Mouse (Mus musculus) gastrocnemius, postnatal 25 days (tissue): ENCODE results near the gene Rarres1. TPM values are rescaled to one million over a fixed set of nuclear protein-coding genes. Genes with fewer than 3 reads are reported as not detected.
A peak's percentile ranks its signal among the peaks of the same experiment; 100 is the strongest.

Experiments used
- DNase-seq: peaks from one replicate; pipeline ENCODE4 v3.0.0; 2022
- long read RNA-seq, 2 experiments: library from polyadenylated mRNA; stranded (forward); transcript quantifications; one replicate each; pipeline ENCODE4 v2.0.0; 2021
- total RNA-seq, 2 experiments: library from RNA; stranded (reverse); gene quantifications; 1 replicate in 1 of 2; 2 replicates in 1 of 2; pipeline ENCODE4 v1.2.3; 2021

Gene Rarres1
- total RNA-seq, result 1 to 10 TPM in 1 of 2 experiments, under 1 TPM in 1; 0.28 to 1.1 TPM
- long read RNA-seq, experiment 1, partial matches to known transcripts, result 1 of 1 reads
- long read RNA-seq, experiment 1, other reads (novel, unspliced or antisense), result 0 of 1 reads
- long read RNA-seq, experiment 2, result 0 reads

GRCm38 (mm10) chr3:67515274-67515801, at the start of gene Rarres1:
Gene Rarres1 (minus strand): TSS chr3:67515523.
- peak; percentile 18 for DNase-seq

DNA sequence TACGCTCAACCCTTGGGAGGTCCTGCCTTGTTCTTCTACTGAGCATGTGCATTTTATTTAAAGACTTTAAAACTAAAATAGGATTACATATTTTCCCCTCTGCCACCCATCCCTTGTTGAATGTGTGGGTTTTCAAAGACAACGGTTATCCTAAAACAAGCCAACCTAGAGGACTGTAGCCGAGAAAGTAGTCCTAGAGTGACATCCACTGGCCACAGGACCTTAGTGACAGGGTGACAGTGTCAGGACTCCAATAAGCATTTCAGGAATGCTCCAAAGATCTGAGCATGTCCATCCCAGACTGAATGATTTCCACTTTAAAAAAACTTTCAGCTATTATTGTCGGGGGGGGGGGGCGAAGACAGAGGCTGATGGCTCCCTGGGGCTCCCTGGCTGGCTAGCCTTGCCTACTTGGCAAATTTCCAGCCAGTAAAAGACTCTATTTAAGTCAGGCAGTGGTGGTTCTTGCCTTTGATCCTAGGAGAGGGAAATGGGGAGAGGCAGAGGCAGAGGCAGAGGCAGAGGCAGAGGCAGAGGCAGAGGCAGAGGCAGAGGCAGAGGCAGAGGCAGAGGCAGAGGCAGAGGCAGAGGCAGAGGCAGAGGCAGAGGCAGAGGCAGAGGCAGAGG, 49.5 kb upstream of the Rarres1 start:
- DNase-seq, result no peak

DNA sequence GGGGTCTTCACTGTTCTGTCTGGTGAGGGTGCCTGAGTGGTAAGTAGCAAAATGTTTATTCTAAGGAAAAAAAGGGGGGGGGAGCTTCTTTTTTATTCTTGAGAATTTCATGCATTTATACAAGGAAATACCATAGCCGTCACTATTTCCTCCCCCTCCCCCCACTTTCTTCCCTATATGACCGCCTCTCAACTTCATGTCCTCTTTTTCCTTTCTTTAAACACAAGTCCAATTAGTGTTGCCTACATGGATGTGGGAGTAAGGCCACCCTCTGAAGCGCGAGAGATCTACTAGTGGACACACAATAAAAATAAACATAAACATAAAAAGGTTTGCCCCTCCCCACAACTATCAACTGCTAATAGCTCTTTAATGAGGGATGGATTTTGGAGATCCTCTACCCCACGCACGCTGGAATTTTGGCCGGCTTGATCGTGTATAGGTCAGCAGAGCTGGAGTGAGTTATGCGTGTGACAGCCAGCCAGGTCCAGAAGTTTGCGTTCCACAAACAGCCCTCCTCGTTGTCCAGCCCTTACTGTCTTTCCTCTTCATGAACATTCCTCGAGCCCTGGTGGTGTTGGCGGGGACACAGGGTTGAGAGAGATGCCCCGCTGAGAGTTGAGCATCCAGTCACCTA, 42.5 kb upstream of the Rarres1 start:
- DNase-seq, result no peak

- no peak for DNase-seq
Observed at GRCm38 (mm10) chr3:67557200-67557651, 41.9 kb upstream of the Rarres1 start.

- no peak for DNase-seq
Observed at GRCm38 (mm10) chr3:67555211-67555610, 39.9 kb upstream of the Rarres1 start.

DNA sequence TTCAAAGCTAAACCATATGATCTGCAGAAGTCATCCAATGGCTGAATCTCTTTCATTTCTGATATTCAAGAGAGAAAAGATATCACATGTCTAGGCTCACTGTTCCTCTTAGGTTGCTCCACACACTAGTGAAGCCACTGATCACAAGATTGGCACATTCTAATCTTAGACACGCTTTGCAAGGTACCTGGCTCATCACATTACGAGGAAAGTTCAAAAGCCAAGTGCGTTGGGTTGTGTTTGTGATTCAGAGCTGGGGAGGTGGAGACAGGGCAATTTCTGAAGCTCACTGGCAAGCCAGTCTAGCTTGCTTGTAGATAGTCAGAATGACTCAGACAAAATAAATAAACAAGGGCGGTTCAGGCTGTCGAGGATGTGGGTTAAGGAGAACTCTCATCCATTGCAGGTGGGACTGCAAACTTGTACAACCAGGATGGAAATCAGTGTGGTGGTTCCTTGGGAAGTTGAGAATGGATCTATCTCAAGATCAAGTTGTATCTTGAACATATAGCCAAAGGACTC, 38.7 kb upstream of the Rarres1 start:
- no peak for DNase-seq

DNA sequence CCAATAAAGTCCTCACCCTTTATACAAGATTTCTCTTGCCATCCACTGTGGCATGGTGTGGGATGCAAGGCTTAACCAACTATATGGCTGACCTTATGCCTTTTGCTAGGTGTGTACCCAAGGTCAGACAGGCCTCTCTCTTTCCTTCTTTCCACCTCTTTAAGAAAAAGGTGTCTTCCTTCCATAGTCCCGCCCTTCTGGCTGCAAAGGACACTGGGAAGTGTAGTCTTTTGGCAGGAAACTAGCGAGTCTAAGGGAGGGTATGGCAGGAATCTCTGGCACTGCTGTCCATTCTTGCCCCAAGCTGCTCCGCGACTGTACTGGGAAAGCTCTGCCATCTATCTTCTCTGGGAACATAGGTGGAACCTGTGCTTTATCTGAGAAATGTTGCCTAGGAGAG, 38.0 kb upstream of the Rarres1 start:
- no peak for DNase-seq

GRCm38 (mm10) chr3:67551193-67551592, 35.9 kb upstream of the Rarres1 start:
- no peak for DNase-seq

DNA sequence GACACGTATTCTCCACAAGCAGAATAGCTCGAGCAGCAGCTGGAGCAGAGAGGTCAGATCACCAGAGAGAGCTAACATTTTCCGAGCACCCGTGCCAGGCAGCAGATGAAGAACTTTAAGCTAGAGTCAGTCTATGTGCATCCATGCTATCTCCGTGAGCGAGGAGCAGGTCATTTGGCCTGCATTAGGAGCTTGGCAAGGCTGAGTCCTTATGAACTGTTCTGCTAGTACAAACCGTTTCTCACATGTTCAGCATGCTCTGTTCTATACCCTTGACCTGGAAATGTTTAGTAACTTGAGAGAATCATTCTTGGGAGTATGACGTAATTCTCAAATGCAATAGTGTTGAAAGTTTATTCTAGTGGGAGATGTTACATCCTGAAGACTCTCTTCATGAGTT, 28.3 kb upstream of the Rarres1 start:
- DNase-seq, result no peak

DNA sequence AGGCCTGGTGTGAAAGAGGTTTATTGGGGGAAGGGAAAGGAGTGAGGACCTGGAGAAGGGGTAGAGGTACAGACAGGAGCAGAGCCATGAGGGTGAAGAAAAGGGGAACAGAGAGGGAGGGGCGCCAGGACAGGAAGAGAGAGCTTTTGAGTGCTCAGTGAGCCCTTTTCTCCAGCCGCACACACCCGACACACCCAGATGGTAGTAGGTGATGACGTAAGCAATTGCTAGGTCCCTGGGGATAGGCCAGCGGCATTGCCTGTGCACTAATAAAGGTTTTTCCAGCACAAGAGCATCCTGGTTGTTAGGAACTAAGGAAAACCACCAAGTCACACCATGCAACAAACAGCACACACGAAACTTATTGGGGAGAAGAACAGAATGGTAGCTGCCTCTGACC, 9.4 kb upstream of the Rarres1 start:
- DNase-seq, result no peak

GRCm38 (mm10) chr3:67522709-67523108, 7.4 kb upstream of the Rarres1 start:
- no peak for DNase-seq

GRCm38 (mm10) chr3:67520568-67521143, 5.3 kb upstream of the Rarres1 start:
- no peak for DNase-seq

DNA sequence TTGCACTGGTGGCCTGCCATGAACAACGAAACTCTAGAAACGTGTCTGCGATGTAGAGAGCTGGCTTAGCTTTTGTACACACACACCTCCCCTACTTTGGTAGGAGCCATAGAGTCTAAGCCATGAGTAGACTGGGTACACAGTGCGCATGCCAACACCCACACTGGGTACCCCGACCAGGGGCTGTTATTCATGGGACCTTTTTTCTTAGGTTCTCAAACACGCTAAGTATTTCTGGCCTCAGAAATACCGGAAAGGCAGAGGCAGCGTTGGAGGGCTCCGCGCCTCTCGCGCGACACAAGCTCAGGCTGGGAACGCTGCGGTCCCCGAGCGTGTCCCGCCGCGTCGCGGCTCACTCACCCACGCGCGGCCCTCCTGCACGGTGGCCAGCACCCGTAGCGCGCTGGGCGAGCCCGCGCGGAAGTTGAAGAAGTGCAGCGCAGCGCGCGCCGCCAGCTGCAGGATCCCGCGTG, 486 bp downstream of the Rarres1 start:
- DNase-seq, result no peak

DNA sequence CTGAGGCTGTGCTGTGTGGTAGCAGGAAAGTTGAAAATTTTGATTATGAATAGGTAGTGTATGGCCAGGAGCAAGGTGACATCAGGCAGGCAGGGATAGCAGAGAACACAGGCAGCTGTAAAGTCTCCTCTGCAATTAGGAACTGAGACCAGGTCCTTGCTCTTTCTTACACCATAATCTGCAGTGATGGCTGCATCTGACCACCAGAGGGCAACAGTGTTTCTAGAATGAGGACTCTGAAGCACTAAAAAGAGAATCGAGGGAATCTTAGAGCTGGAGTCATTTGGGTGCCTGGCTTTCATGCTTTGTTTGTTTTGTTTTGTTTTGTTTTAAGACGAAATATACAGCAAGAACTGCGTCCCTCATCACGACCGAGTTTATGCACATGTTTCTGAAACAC, 2.5 kb downstream of the Rarres1 start:
- peak; percentile 17 for DNase-seq

DNA sequence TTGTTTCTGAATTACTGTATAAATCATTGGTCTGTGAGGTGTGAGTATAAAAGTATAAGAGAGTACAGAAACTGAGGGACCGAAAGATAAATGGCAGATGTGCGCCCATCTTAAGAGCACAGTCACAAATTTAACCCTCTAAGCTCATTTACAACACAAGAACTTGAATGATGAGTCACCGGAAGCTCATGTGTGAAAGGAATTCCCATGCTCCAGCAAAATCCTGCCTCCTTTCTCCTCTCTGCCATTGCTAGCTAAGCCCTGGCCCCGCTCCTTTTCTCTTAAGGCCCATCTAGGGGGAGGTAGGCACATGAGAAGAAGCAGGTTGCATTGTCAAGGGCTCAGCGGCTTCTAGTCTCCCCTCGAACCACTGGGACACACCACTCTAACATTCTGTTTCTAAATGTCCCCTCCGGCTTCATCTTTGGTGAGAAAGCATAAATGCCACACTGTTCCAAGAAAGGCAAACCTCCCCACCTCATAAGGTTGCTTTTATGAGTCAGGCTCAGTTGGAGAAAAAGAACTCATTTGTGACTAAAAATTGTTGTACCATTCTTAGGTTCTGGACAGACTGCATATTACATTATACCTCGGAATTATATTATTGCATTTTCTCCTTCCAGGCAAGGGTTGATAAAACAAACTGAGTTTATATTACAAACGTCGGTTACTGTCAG, 7.0 kb downstream of the Rarres1 start:
- no peak for DNase-seq

DNA sequence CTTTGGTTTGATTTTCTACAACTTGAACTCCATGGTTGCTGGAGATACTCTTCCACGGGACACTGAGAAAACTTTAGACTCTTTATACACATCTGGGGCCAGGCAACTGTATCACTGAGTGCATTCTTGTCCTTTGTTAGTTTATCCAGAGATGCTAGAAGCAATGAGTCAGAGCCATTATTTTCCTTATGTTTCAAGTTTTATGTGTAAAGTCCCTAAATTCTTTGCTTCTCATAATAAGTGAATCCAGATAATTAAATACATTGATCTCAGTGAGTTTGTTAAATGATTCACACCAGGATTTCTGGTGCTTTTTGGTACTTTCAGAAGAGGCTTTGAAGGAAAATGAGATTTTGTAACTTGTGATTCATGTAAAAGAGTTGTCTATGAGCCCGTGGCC, 10.0 kb downstream of the Rarres1 start:
- no peak for DNase-seq

DNA sequence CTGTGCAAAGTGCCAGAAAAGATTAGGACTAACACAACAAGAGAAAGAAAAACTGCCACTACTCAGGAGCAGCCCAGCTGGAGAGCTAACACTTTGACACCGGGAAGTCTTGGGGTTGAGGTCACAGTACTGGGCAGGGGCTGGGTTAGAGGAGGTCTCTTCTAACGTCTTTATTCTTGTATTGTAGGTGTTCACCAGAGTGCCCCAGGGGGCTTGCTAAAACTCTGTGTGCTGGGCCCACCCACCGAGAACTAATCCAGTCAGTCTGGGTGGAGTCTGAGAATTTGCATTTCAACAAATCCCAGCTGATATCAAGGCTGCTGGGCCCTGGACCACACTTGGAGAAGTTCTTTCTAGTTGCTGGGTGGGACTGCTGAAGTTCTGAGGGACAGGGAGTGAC, 11.4 kb downstream of the Rarres1 start:
- DNase-seq, result no peak

- DNase-seq, result no peak
Observed at GRCm38 (mm10) chr3:67499406-67499791, 15.9 kb downstream of the Rarres1 start.

DNA sequence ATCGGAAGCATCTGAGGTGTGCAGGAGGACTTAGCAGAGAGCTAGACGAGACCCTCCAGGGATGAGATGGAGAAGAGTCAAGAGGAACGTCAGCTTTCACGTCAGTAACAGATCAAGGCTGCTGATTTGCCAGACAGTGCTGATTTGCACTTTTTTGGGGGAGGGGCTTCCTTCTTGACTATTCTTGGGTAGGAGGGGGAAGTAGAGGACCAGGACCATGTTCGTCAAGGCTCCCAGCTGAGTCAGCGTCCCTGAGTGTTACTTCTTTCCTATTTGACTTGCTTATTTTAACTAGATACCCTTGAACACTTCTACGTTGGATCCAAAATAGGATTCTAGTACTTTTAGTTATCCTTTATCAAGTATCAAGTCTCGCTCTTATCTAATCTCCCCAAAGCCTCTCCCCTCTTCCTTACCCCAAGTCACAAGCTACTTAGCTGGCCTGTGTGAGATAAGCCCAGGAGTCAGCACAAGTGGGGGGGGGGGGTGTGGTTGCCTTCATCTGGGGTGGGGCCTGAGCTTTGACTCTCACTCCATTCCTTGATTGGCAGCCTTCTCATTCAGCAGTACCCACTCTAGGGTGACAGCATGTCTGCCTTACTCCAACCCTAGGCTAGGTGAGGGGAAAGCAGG, 16.4 kb downstream of the Rarres1 start:
- DNase-seq, result no peak

GRCm38 (mm10) chr3:67497998-67498397, 17.3 kb downstream of the Rarres1 start:
- DNase-seq, result no peak

GRCm38 (mm10) chr3:67496310-67496709, 19.0 kb downstream of the Rarres1 start:
- no peak for DNase-seq

GRCm38 (mm10) chr3:67493132-67493531, 22.2 kb downstream of the Rarres1 start:
- no peak for DNase-seq
